Mouse (Mus musculus) ES-E14 (cell line): Measurements from ENCODE around the gene Pappa. TPM values are rescaled to one million over a fixed set of nuclear protein-coding genes. Genes with fewer than 3 reads are reported as not detected.

Source experiments
- DNase-seq: peaks from one replicate; pipeline ENCODE4 v3.0.0-alpha.2; 2013; ENCODE audit warnings: low read depth, low spot score
- H3K27ac ChIP-seq: 2 replicates; pipeline ENCODE4 v1.5.1; 2012; ENCODE audit warnings: low read depth, mild to moderate bottlenecking, low read length, moderate library complexity, mixed read lengths; ENCODE audit not compliant: poor library complexity, insufficient read depth, severe bottlenecking
- H3K36me3 ChIP-seq: 2 replicates; pipeline ENCODE4 v1.6.1; 2012; ENCODE audit warnings: mild to moderate bottlenecking, low read length, moderate library complexity, mixed read lengths; ENCODE audit not compliant: control insufficient read depth, poor library complexity, insufficient read depth, severe bottlenecking
- H3K4me1 ChIP-seq, 2 experiments: fragments of 150-350 bp in 1 of 2; sonication (generic) in 1 of 2; 2 replicates each; pipeline ENCODE4 v1.6.1; 2012; ENCODE audit warnings: low read length in 2 of 2, mild to moderate bottlenecking in 1 of 2, mixed read lengths in 1 of 2; ENCODE audit not compliant: control insufficient read depth in 2 of 2, insufficient read depth in 2 of 2, poor library complexity in 1 of 2
- H3K4me3 ChIP-seq, 2 experiments: fragments of 150-350 bp in 1 of 2; sonication (generic) in 1 of 2; 2 replicates each; pipeline ENCODE4 v1.5.1; 2012; ENCODE audit warnings: low read length in 2 of 2, low read depth in 1 of 2, mild to moderate bottlenecking in 1 of 2, mixed read lengths in 1 of 2; ENCODE audit not compliant: insufficient read depth in 1 of 2, poor library complexity in 1 of 2, severe bottlenecking in 1 of 2
- H3K9ac ChIP-seq: 2 replicates; pipeline ENCODE4 v1.6.1; 2012; ENCODE audit warnings: low read depth, mild to moderate bottlenecking, low read length, mixed read lengths; ENCODE audit not compliant: poor library complexity, insufficient read depth, severe bottlenecking
- H3K9me3 ChIP-seq: fragments of 150-350 bp; sonication (generic); 2 replicates; pipeline ENCODE4 v1.6.1; 2012; ENCODE audit warnings: low read depth, mild to moderate bottlenecking, low read length; ENCODE audit not compliant: control insufficient read depth, insufficient read depth
- CHD2 ChIP-seq: IDR thresholded peaks from 2 replicates; pipeline ENCODE4 v1.6.1; 2014; ENCODE audit warnings: mild to moderate bottlenecking, low read depth, low read length, inconsistent platforms
- HCFC1 ChIP-seq: IDR thresholded peaks from 2 replicates; pipeline ENCODE4 v1.6.1; 2012; ENCODE audit warnings: low read length, inconsistent platforms, borderline replicate concordance; ENCODE audit not compliant: insufficient read depth
- MAFK ChIP-seq: IDR thresholded peaks from 2 replicates; pipeline ENCODE4 v1.6.1; 2014; ENCODE audit warnings: mild to moderate bottlenecking, low read depth, low read length, inconsistent platforms; ENCODE audit not compliant: insufficient read depth
- ZC3H11A ChIP-seq: IDR thresholded peaks from 2 replicates; pipeline ENCODE4 v1.6.1; 2012; ENCODE audit warnings: low read depth, mild to moderate bottlenecking, inconsistent platforms, low read length, borderline replicate concordance
- ZNF384 ChIP-seq: IDR thresholded peaks from 2 replicates; pipeline ENCODE4 v1.6.1; 2012; ENCODE audit warnings: low read depth, low read length, inconsistent platforms
- in situ Hi-C, 2 experiments: fragments of 600-800 bp; cut with MboI; formaldehyde crosslinking; loops; one replicate each; pipeline ENCODE4 v1.15.1; 2025; ENCODE audit warnings: low sequenced_read_pairs in 2 of 2, inconsistent platforms in 1 of 2; ENCODE audit not compliant: unreplicated experiment in 2 of 2
- total RNA-seq: library from RNA; depleted of rRNA; stranded (reverse); fragments of 300-350 nt; gene quantifications from 2 replicates; pipeline ENCODE4 v1.2.3, GENCODE M21; 2012

Gene Pappa
- total RNA-seq, 1 experiment, result 0.98 TPM

DNA sequence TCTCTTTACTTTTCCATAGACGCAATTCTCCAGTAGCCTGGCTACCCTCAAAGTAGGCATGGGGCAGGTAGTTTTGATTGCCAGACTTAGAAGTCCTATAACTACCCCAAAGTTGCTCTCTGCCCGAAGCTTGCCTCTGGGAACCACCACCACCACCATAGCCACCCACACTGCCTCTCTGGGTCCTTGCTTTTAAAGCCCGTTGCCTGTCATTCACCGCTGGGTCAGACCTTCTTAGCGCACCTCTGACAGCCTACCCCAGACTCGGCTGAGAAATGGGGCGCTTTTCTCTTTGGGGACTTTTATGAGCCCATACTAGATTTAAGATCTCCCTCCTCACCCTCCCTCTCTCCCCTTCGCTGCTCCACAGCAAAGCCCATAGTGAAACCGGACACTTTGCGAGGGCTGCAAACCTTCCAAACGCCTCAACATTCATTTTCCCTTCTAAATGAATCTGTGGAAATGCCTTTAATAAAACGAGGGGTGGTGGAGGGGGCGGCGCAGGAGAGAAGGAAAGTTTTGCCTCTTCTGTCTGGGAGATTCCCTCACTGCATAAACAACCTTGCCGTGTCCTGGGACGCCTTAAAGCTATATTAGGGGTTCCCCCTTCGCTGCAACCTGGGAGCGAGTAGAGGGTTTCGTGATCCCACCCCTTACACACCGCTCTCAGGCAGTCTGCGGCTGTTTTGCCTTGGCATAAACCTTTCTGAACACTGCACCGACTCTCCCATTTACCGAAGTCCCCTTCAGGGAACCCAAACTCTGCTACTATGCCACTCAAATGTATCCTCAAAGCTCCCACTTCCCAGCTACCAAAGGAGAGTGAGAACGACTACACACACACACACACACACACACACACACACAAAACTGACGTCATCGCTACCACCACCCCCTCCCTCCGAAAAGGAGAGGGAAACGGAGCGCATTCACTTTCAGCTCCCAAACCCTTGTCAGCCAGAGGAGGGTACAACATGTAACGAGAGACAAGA, 1.7 kb downstream of the Pappa start:
- Histone ChIP-seq H3K36me3 (no peaks in the 10 kb centered on the region), H3K4me3 (no peak overlapping the region), H3K9ac (no peak overlapping the region), H3K4me1 (no peaks in the 10 kb centered on the region), H3K9me3 (no peaks in the 10 kb centered on the region), H3K27ac (no peak overlapping the region)
- TF ChIP-seq HCFC1, result no peak
- no peak for TF ChIP-seq ZNF384
- no peak for TF ChIP-seq ZC3H11A
- TF ChIP-seq MAFK, result no peak
- no peak for TF ChIP-seq CHD2
- in situ Hi-C loops, result no loop called here
- no peak for DNase-seq

DNA sequence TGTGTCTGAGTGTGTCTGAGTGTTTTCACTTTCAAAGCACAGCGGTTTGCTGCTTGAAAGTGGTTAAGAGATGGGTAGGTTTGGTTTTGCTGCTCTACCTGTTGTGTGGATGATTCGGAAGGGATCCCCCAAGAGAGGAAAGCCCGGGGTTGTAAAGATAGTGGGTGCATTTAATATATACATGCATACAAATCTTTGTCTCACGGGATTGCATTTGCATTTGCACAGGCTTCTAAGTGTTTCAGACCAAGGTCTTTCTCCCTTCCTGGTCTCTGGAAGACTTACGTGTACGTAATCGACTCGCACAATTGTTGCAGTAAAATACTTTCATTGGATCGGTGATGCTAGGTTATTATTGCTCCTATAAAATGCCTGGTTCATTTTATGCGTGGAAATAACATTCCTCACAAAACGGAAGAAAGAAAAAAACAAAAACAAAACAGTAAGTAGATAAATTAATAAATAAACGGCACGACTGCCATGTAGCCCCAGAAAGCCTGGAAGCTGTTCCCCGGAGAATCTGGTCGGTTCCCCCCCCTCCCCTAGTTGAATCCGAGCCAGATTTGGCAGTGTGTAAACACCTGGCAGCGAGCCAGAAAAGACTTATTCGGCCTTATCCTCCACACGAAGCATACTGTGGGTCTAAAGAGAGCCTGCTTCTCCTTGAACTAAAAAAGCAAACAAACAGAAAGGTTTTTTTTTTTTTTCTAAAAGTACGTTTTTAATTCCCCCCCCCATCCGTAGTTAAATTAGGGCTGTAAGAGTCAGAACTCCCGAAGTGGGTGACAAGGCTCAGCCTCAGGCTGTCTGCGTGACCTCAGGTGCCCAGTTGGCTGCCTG, 2.7 kb downstream of the Pappa start:
- no peak for DNase-seq
- Histone ChIP-seq H3K4me3 (no peak overlapping the region), H3K9me3 (no peaks in the 10 kb centered on the region), H3K36me3 (no peaks in the 10 kb centered on the region), H3K4me1 (no peaks in the 10 kb centered on the region), H3K27ac (no peak overlapping the region), H3K9ac (no peak overlapping the region)
- TF ChIP-seq ZC3H11A (no peak), ZNF384 (no peak), CHD2 (no peak)
- in situ Hi-C loops, result no loop called here

DNA sequence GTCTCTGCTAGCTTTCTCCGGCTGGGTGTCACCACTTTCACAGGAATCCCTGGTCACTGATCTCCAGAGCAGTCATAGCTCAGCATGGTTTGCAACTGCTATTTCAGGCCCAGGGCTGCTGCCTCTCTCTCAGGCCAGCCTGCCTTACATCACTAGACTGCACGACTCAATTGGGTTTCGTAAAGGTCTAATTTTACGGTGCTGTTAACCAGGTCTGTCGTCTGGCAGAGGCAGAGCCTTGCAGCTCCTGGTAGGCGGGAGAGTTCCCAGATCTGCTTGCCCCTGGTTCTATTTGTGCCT, 3.3 kb downstream of the Pappa start:
- in situ Hi-C loops, result no loop called here
- no peaks in the 10 kb centered on the region for H3K36me3 ChIP-seq
- no peak overlapping the region for H3K4me3 ChIP-seq
- H3K27ac ChIP-seq, result no peak overlapping the region
- TF ChIP-seq CHD2 (no peak), ZNF384 (no peak), ZC3H11A (no peak), HCFC1 (no peak)
- no peak overlapping the region for H3K9ac ChIP-seq
- H3K4me1 ChIP-seq, result no peaks in the 10 kb centered on the region
- DNase-seq, result no peak
- H3K9me3 ChIP-seq, result no peaks in the 10 kb centered on the region

DNA sequence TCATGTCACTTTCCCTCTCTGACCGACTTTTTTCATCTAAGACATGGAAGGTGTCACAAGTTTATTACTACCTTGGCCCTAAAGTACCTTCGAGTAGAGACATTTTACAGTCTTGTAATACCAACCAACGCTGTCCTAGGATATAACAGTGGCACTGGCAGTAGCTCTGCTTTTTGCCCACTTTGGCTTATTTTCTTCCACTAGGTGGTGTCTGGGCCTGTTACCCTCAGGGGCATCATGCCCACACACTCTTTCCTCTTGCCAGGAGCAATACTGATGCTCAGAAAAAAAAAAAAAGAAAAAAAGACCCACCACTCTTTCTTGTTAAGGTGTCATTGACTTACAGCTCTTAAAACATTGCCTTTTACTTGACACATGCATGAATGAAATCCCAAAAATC, 8.7 kb downstream of the Pappa start:
- no peaks in the 10 kb centered on the region for H3K36me3 ChIP-seq
- H3K9me3 ChIP-seq, result no peaks in the 10 kb centered on the region
- no peak overlapping the region for H3K4me3 ChIP-seq
- no peak for DNase-seq
- in situ Hi-C loops, result no loop called here
- no peaks in the 10 kb centered on the region for H3K4me1 ChIP-seq
- TF ChIP-seq ZNF384 (no peak), HCFC1 (no peak), CHD2 (no peak), ZC3H11A (no peak), MAFK (no peak)
- H3K27ac ChIP-seq, result no peak overlapping the region
- H3K9ac ChIP-seq, result no peak overlapping the region
